Mouse (Mus musculus) brain, embryonic 14.5 days (tissue): ENCODE measurements around the gene Csgalnact2.

ENCODE experiments used
- CTCF ChIP-seq: fragments of 200-500 bp; IDR thresholded peaks from 2 replicates; pipeline ENCODE4 v1.5.1; 2012; ENCODE audit warnings: inconsistent platforms, mild to moderate bottlenecking, moderate library complexity, borderline replicate concordance; ENCODE audit not compliant: insufficient read depth, insufficient read length; ENCODE audit errors: extremely low read depth
- POLR2A ChIP-seq: fragments of 200-500 bp; IDR thresholded peaks from 2 replicates; pipeline ENCODE4 v1.6.1; 2012; ENCODE audit warnings: mild to moderate bottlenecking, inconsistent platforms, borderline replicate concordance; ENCODE audit not compliant: poor library complexity, insufficient read depth, insufficient read length, severe bottlenecking; ENCODE audit errors: extremely low read depth

DNA sequence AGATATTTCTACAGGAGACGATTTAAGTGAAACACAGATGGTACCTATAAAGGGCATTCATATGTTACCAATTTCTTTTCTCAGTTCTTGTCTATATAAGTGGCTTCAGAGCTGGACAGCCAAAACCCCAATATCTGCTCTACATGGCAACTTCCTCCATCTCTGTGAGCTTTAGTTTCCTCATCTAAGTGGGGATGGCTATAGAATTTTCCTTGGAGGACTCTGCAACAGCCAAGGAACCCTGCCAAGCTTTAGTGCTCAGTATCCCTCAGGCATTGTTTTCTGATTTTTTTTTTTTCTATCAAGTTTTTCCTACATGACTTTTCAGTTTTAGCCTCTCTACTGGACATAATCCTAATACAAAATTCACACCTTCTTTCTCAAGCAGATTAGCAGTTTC is 4.5 kb downstream of the Csgalnact2 start:
- no peak for TF ChIP-seq POLR2A
- TF ChIP-seq CTCF, result no peak
